In the genomic region with DNA sequence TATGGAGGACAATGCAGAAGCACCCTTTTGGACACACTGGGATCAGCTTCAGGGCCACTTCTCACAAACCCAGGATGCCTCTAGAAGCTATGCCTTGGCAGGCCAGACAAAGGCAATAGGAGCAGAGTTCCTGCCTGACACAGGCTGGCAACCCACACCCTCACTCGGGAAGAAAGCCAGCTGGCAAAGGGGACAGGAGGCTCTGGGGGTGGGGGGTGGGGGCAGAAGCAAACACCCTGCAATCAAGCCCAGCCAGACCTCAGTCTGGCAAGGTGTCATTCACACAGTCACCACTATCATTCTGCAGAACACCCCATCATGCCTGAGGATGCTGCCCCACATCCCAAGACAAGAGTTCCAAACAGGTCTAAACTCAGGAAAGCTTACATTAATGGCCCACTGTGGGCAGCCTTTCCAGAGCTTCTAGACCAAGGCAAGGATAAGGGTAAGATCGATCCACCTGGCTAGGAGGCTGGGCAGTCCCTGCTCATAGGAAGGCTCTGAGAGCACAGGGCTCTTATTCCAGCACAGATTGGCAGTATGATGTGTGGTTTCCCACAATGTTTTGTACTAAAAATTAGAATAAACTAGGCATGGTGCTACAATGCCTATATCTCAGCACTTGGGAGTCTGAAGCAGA, we compare ENCODE assay signal across 8 mouse cellular contexts.
DNase-seq lines count a peak whose midpoint lies in the region; ATAC-seq and TF ChIP-seq lines count a peak whose summit lies in the region.

No protein-coding gene starts in this region.

- no peak overlapping the region for H3K4me3 ChIP-seq in limb, embryonic 15.5 days
- no peak overlapping the region for H3K4me3 ChIP-seq in limb, embryonic 10.5 days
- H3K4me3 ChIP-seq in cortical plate, adult 2 months (ENCODE audit: insufficient read depth, low read length) = no peak overlapping the region
- H3K4me3 ChIP-seq in hindbrain, postnatal 0 days (ENCODE audit: low read length) = no peak overlapping the region
- no peak overlapping the region for H3K4me3 ChIP-seq in midbrain, postnatal 0 days (ENCODE audit: low read depth, low read length)

- no peak for ATAC-seq in limb, embryonic 15.5 days (ENCODE audit: insufficient number of reproducible peaks, low FRiP score, low TSS enrichment, low read depth)
- peak; percentile 27; the same call in 1 of the 2 replicates for ATAC-seq in hindbrain, postnatal 0 days
- ATAC-seq in midbrain, postnatal 0 days (ENCODE audit: low FRiP score) = no peak

- TF ChIP-seq POLR2A in cortical plate, adult 2 months (IDR thresholded peaks at IDR 0.05; ENCODE audit: extremely low read depth, insufficient read depth, low read length) = no peak

- peaks cover 96% of the 10 kb centered on the region for H3K4me1 ChIP-seq in limb, embryonic 15.5 days
- peaks cover 55% of the 10 kb centered on the region for H3K4me1 ChIP-seq in limb, embryonic 10.5 days
- H3K4me1 ChIP-seq in cortical plate, adult 2 months (ENCODE audit: control insufficient read depth, insufficient read depth, low read length) = peaks cover 54% of the 10 kb centered on the region
- peaks cover 59% of the 10 kb centered on the region for H3K4me1 ChIP-seq in hindbrain, postnatal 0 days (ENCODE audit: insufficient read depth, low read length)
- peaks cover 32% of the 10 kb centered on the region for H3K4me1 ChIP-seq in midbrain, postnatal 0 days (ENCODE audit: insufficient read depth, low read length)

- peak overlapping the region; percentile 91; the same call in 1 of the 2 replicates for H3K27ac ChIP-seq in limb, embryonic 15.5 days
- no peak overlapping the region for H3K27ac ChIP-seq in limb, embryonic 10.5 days
- peak overlapping the region; percentile 51 for H3K27ac ChIP-seq in cortical plate, adult 2 months (ENCODE audit: insufficient read depth, low read length)
- H3K27ac ChIP-seq in hindbrain, postnatal 0 days = peak overlapping the region; percentile 59; the same call in 1 of the 2 replicates
- no peak overlapping the region for H3K27ac ChIP-seq in midbrain, postnatal 0 days (ENCODE audit: low read depth, low read length)

- no peak for TF ChIP-seq CTCF in cortical plate, adult 2 months (IDR thresholded peaks at IDR 0.05; ENCODE audit: extremely low read depth, insufficient read depth, low read length)
- peak; percentile 22; the same call in 1 of the 2 replicates for TF ChIP-seq CTCF in hindbrain, postnatal 0 days (IDR thresholded peaks at IDR 0.05; ENCODE audit: low read depth)
- TF ChIP-seq CTCF in midbrain, postnatal 0 days (IDR thresholded peaks at IDR 0.05) = no peak; the same call in 1 of the 2 replicates

- no peaks in the 10 kb centered on the region for H3K36me3 ChIP-seq in limb, embryonic 15.5 days
- no peaks in the 10 kb centered on the region for H3K36me3 ChIP-seq in limb, embryonic 10.5 days
- no peaks in the 10 kb centered on the region for H3K36me3 ChIP-seq in hindbrain, postnatal 0 days (ENCODE audit: insufficient read depth, low read length)
- H3K36me3 ChIP-seq in midbrain, postnatal 0 days (ENCODE audit: insufficient read depth, low read length) = no peaks in the 10 kb centered on the region

- no peak overlapping the region for H3K4me2 ChIP-seq in limb, embryonic 15.5 days
- H3K4me2 ChIP-seq in hindbrain, postnatal 0 days (ENCODE audit: low read depth, low read length) = no peak overlapping the region
- H3K4me2 ChIP-seq in midbrain, postnatal 0 days (ENCODE audit: low read depth, low read length, poor library complexity, severe bottlenecking) = no peak overlapping the region

- WGBS in limb, embryonic 15.5 days = 58% methylated on average over 2 of the region's 2 CpGs
- 60% methylated on average over 2 of the region's 2 CpGs for WGBS in limb, embryonic 10.5 days
- 50% methylated on average over 2 of the region's 2 CpGs for whole genome bisulfite sequencing in hindbrain, postnatal 0 days
- WGBS in midbrain, postnatal 0 days = 62% methylated on average over 2 of the region's 2 CpGs

- H3K9me3 ChIP-seq in limb, embryonic 15.5 days = no peaks in the 10 kb centered on the region
- H3K9me3 ChIP-seq in limb, embryonic 10.5 days (replicated peaks) = no peaks in the 10 kb centered on the region
- H3K9me3 ChIP-seq in hindbrain, postnatal 0 days (ENCODE audit: low read length) = no peaks in the 10 kb centered on the region
- H3K9me3 ChIP-seq in midbrain, postnatal 0 days (ENCODE audit: low read length) = no peaks in the 10 kb centered on the region

- H3K9ac ChIP-seq in limb, embryonic 15.5 days = no peak overlapping the region
- H3K9ac ChIP-seq in hindbrain, postnatal 0 days (replicated peaks; ENCODE audit: low read length) = no peak overlapping the region
- H3K9ac ChIP-seq in midbrain, postnatal 0 days (replicated peaks; ENCODE audit: low read length, poor library complexity, severe bottlenecking) = no peak overlapping the region

- H3K27me3 ChIP-seq in limb, embryonic 15.5 days = no peaks in the 10 kb centered on the region
- no peaks in the 10 kb centered on the region for H3K27me3 ChIP-seq in limb, embryonic 10.5 days (ENCODE audit: low read depth, poor library complexity, severe bottlenecking)
- H3K27me3 ChIP-seq in hindbrain, postnatal 0 days (ENCODE audit: insufficient read depth, low read length) = no peaks in the 10 kb centered on the region
- no peaks in the 10 kb centered on the region for H3K27me3 ChIP-seq in midbrain, postnatal 0 days (ENCODE audit: insufficient read depth, low read length)

- no peak for DNase-seq in limb, embryonic 10.5 days (ENCODE audit: low spot score)
- peak; percentile 92 for DNase-seq in brain, adult 2 months (ENCODE audit: low read depth, low spot score)
- peak; percentile 75 for DNase-seq in hindbrain, postnatal 0 days (ENCODE audit: low spot score)
- DNase-seq in midbrain, postnatal 0 days (ENCODE audit: low spot score) = peak; percentile 65
- no peak for DNase-seq in urinary bladder, postnatal 25 days (ENCODE audit: low spot score)
- DNase-seq in retina, embryonic 14.5 days (ENCODE audit: low spot score) = no peak

Comparison
In these comparisons a context has a peak if more than half of its experiments do, and no peak if none do; other contexts are left out.
1. H3K27ac ChIP-seq: peak in limb, embryonic 15.5 days (single experiment), cortical plate, adult 2 months (single experiment) and hindbrain, postnatal 0 days (single experiment); none in limb, embryonic 10.5 days (single experiment) and midbrain, postnatal 0 days (single experiment).
2. DNase-seq: peak in brain, adult 2 months (single experiment), hindbrain, postnatal 0 days (single experiment) and midbrain, postnatal 0 days (single experiment); none in limb, embryonic 10.5 days (single experiment), urinary bladder, postnatal 25 days (single experiment) and retina, embryonic 14.5 days (single experiment).